Mouse (Mus musculus) thymus, postnatal 10 days (tissue): ENCODE measurements at regions not wholly inside any gene's neighbourhood (a gene's known extent, or its start where the extent isn't known, plus 50 kb on each side); places are given as distances from the start of the nearest gene placed in this dataset.

ENCODE experiments used
- DNase-seq, 2 experiments: peaks; one replicate each; pipeline ENCODE4 v3.0.0; 2021; ENCODE audit warnings: low spot score in 2 of 2

DNA sequence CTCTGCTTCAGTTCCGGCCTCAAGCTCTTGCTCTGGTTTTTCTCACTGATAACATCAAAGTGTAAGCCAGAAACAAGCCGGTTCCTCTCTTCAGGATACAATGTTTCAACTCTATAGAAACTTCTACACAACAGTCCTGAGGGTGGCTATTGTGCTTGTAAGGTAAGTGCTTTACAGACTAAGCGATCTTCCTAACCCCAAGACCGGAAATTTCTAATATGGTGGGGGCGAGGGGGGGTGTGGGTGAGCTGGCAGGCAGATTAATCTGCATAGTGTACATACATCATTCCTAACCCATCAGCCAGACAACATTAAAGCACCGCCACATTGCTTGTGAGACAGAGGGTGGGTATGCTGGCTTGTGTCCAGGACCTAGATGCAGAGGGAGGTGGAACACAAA is 200.8 kb downstream of the Uaca start:
- no peak for DNase-seq

GRCm38 (mm10) chr9:60998086-60998785 is 203.9 kb downstream of the Uaca start:
- peak; percentile 53 to 55 for DNase-seq

GRCm38 (mm10) chr9:60999001-60999529 is 204.7 kb downstream of the Uaca start:
- peak; percentile 71 to 76 for DNase-seq

DNA sequence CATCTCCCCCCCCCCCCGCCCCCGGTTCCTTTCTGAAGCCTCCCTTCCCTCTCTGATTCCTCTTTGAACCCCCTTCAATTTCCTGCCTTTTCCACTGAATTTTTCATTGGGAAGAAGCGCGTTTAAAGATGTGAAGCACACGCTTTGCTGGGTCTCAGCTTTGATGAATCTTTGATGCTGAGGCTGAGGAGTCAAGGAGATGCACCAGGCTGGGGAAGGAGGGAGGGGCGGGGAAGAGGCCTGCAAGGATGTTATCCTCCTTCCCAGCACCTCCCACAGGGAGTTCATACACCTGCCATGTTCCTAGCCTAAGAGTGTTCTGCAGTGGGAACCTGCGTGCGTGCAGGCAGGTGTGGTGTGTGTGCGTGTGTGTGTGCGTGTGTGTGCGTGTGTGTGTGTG is 205.9 kb downstream of the Uaca start:
- no peak for DNase-seq

DNA sequence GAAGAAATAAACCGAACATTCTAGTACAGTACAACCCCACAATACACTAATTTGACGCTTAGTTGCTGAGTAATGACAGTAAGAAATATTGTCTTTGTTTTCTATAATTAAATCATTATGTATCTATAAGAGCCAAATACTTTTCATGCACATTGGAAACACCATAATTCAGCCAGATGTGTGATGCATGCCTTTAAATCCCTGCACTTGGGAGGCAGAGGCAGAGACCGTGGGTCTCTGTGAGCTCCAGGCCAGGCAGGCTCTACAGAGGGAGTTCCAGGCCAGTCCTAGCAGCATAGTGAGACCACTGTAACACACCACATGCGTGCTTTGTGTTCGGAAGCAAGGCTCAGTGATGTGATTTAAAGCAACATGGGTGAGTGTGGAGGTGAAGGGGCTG is 208.2 kb downstream of the Uaca start:
- DNase-seq, result no peak

- DNase-seq, result no peak
These were observed 214.1 kb downstream of the Uaca start for GRCm38 (mm10) chr9:61008446-61008845.

- no peak for DNase-seq
These were observed 216.7 kb downstream of the Uaca start for GRCm38 (mm10) chr9:61011066-61011465.

DNA sequence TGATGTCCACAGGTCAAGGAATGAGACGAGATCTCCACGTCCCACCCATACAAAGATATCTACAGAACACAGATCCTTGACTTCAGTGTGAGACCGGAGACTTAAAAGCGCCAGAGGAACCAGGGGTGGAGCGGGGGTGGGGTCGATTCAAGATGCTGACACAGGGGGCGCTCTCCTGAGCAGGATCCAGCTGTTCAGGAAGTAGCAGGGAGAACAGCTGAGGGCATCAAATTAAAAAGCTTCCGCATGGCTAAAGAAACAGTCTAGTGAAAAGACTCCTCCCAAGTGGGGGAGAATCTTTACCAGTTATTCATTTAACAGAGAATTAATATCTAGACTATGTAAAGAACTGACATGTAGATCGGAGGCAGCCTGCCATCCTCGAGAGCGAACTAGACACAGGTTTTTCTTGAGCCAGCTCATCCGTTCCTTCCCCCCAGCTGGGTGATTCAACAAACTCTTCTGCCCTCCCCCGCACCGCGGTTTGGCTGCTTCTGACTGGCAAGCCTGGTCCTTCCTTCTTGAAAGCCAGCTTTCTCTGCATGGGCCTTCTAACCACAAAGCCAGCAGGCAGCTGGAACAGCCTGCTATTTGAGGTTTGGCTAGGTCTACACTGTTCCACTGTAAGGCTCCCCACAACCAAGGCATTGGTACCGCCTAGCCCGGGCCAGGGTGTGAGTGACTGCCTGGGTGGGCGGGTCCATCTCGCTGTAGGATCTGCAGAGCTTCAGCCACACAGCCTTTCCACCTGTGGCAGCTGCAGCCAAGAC is 218.6 kb downstream of the Uaca start:
- DNase-seq, result peak; percentile 77 to 85

DNA sequence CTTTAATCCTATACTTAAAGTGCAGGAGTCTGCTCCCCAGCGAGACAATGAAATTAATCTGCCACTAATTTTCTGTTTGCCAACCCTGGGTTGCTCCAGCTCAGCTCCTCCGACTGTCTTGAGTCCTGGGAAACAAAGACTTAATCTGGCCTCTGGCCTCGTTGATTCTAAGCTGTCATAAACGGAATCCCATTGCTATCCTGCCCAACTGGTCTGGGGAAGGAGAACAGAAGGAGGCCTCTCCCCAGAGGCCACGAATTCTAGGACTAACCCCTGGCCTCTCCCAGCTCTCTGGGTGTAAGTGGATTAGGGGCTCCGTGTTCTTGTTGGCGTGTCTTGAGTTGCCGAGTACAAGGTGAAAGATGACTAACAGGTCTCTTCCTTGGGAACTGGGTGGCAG is 219.8 kb downstream of the Uaca start:
- DNase-seq, result no peak

GRCm38 (mm10) chr9:61015374-61015890 is 221.1 kb downstream of the Uaca start:
- no peak for DNase-seq

DNA sequence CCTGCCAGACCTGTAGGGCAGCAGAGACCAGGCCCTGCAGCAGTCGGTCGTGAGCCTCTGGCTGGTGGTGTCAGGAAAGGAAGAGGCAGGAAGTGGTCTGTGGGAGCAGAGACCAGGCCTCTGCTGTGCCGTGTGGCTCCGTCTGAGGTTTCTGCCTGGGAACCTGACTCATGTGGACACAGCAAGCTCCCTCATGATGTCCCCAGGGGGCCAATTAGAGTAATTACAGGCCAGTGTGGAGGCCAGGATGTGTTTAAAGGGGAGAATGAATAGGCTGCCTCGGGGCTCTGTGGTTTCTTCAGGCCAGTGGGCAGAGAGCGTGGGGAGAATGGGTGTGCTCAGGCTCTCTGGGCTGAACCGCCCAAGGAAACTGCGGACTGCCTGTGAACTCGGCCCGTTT is 222.3 kb downstream of the Uaca start:
- peak; percentile 29 to 34 for DNase-seq

DNA sequence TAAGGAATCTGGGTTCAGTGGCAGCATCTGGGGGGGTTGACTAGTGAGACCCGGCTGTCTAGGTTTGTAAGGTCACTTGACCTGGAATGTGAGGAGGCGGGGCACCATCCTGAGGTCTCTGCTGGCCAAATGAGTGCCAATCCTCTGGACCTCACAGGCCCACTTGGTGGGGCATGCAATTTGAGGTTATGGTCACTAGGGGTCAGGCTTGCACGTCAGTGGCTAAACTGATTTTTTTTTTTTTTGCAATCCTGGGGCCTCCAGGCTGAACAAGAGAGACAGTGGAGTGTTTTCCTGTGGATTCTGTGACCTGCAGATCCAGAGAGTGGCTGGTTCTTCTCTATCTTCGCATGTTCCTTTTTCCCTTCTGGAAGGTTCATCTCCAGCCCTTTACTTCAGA is 225.6 kb downstream of the Uaca start:
- DNase-seq, result peak in 1 of 2 experiments; percentile 28

DNA sequence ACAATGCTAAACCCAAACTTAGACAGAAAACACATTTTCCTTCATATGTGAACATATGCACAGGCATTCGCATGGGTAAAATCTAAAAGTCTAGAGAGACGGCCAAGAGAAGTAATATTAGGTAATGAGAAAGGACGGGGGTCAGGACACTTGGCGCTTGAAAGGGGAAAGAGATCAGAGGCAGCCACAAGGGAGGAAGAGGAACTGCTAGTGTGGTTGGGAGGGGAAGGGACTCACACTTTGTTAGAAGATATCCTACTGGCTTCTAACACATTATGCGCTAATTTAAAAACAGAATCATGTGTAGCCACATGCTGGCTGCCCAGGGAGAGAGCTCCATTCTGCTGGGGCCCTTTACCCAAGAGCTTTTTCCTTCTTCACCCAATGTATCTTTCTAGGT is 227.5 kb downstream of the Uaca start:
- no peak for DNase-seq

- no peak for DNase-seq
These were observed 228.2 kb downstream of the Uaca start for GRCm38 (mm10) chr9:61022371-61023026.

- DNase-seq, result no peak
These were observed 231.0 kb downstream of the Uaca start for GRCm38 (mm10) chr9:61025341-61025740.

DNA sequence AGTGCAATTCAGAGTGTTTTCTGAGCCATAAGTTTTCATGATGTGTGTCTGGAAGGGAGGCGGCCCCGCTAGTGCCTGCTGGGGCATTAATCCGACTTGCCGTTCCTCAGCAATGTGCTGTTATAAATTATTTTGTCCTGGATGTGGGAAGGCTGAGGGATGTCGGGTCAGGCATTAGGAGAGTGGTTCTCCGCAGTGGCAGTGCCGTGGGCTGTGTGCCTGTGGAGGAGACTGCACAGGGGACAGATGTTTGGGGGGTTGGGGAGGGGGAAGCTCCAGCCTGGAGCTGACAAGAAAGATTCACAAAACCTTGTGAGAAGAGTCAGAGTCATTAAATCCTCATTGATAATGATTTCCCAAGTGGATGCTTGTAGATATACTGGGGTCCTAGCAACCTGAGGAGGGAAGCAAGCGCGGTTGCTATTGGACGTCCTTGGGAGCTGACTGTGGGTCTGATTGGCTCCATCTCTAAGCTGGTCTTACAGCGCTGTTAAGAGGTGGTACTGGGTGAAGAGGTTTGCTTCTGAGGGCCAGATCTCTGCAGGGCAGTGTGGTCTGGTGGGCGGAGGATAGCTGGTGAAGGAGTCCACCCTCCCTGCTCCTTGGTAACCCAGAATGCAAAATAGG is 234.5 kb downstream of the Uaca start:
- DNase-seq, result no peak

- DNase-seq, result no peak
These were observed 237.5 kb downstream of the Uaca start for GRCm38 (mm10) chr9:61031699-61032447.

DNA sequence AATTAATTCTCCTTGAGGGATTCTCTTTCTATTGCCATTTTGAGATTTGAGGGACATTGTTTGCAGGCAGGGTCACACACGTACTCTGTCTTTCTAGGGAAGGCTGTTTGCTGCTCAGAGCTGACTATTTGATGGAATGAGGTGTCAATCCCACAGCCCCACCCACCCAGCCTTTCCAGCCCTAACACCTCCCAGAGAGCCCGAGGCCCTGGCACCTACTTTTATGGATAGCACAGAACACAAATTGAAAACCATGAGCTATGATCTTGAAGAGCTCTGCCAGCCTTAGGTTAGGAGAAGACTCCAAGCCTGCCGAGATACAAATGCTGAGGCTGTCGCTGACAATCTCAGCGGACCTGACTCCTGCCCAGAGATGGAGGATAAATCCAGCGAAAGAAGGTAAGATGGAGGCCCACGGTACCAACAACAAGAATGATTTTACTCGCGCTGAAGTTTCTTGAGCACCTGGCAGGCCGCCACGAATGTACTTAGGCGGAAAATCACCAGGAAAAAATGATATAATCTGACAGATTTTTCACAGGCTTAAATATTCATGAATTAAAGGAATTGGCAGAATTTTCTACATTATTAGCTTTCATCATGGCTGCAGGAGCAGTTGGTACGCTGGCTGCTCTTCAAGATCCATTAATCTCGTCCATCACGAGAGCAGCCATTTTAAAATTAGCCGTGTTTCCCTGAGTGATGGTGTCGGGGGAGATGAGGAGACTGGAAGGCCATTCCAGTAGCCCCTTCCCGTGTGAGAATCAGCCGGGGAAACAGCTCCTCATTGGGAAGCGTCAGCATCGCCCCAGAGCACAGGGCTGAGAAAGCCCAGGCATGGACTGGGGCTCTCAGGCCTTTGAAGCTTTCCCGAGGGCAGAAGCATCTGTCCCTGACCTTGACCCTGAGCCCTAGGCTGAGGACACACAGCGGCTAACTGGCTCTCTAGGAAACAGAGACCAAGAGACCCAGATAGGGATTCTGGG is 238.4 kb downstream of the Uaca start:
- DNase-seq, result no peak

- no peak for DNase-seq
These were observed 239.3 kb downstream of the Uaca start for GRCm38 (mm10) chr9:61033593-61033992.

GRCm38 (mm10) chr9:61042063-61042462 is 247.7 kb downstream of the Uaca start:
- DNase-seq, result no peak
